Mouse (Mus musculus) brain, adult 2 months (tissue): ENCODE results near the gene AC134908.4.
"Not testable (repeated sequence)": the region's sequence is repeated elsewhere in the genome, so short reads cannot be mapped to it uniquely, and the experiment has no call there.

Experiments
- DNase-seq: peaks from one replicate; pipeline ENCODE4 v3.0.0; 2011; ENCODE audit warnings: low read depth, low spot score

AC134908.4 gene

GRCm38 (mm10) chr17:25808789-25809605, 13.5 kb upstream of the AC134908.4 start, which contains the start of gene Fbxl16:
Fbxl16 (plus strand) TSS chr17:25809085.
- DNase-seq: peak; percentile 99

- DNase-seq: no peak
These were observed 12.6 kb upstream of the AC134908.4 start for GRCm38 (mm10) chr17:25808028-25808427.

GRCm38 (mm10) chr17:25807452-25807851, 12.0 kb upstream of the AC134908.4 start:
- DNase-seq: not testable (repeated sequence)

GRCm38 (mm10) chr17:25806507-25806906, 11.0 kb upstream of the AC134908.4 start:
- no peak for DNase-seq

GRCm38 (mm10) chr17:25802825-25803517, 7.5 kb upstream of the AC134908.4 start:
- DNase-seq: peak; percentile 94

- DNase-seq: peak; percentile 84
These were observed 5.6 kb upstream of the AC134908.4 start for GRCm38 (mm10) chr17:25801029-25801428.

GRCm38 (mm10) chr17:25796951-25797369, 1.5 kb upstream of the AC134908.4 start, which contains the start of gene Metrn:
Metrn (minus strand) TSS chr17:25797136.
- peak; percentile 79 for DNase-seq

GRCm38 (mm10) chr17:25796211-25796771, 832 bp upstream of the AC134908.4 start:
- peak; percentile 56 for DNase-seq

- DNase-seq: no peak
These were observed 461 bp downstream of the AC134908.4 start for GRCm38 (mm10) chr17:25794998-25795397.

- DNase-seq: no peak
These were observed 1.3 kb downstream of the AC134908.4 start for GRCm38 (mm10) chr17:25794197-25794596.

- peak; percentile 79 for DNase-seq
These were observed 2.8 kb downstream of the AC134908.4 start, which contains the start of gene Fam173a for GRCm38 (mm10) chr17:25792615-25793014. Fam173a (minus strand) TSS chr17:25792901.

- DNase-seq: peak; percentile 94
These were observed 3.5 kb downstream of the AC134908.4 start for GRCm38 (mm10) chr17:25791843-25792527.

- DNase-seq: no peak
These were observed 4.1 kb downstream of the AC134908.4 start for GRCm38 (mm10) chr17:25791320-25791842.

GRCm38 (mm10) chr17:25786781-25787504, 8.5 kb downstream of the AC134908.4 start:
- no peak for DNase-seq

GRCm38 (mm10) chr17:25786280-25786679, 9.2 kb downstream of the AC134908.4 start, which contains the start of gene Ccdc78:
Ccdc78 (plus strand) TSS chr17:25786580.
- no peak for DNase-seq

GRCm38 (mm10) chr17:25785281-25785745, 10.1 kb downstream of the AC134908.4 start, which contains the start of gene Haghl:
Haghl (minus strand) TSS chr17:25785673.
- DNase-seq: peak; percentile 98

GRCm38 (mm10) chr17:25783861-25784574, 11.4 kb downstream of the AC134908.4 start:
- DNase-seq: no peak

GRCm38 (mm10) chr17:25783086-25783485, 12.4 kb downstream of the AC134908.4 start:
- no peak for DNase-seq

- DNase-seq: no peak
These were observed 14.1 kb downstream of the AC134908.4 start for GRCm38 (mm10) chr17:25781339-25781738.

- no peak for DNase-seq
These were observed 17.5 kb downstream of the AC134908.4 start for GRCm38 (mm10) chr17:25777948-25778347.
